Mouse (Mus musculus) midbrain, embryonic 10.5 days (tissue): ENCODE data around the gene Defb22. TPM values are rescaled to one million over a fixed set of nuclear protein-coding genes. Genes with fewer than 3 reads are reported as not detected.

Source experiments
- DNase-seq: peaks from one replicate; pipeline ENCODE4 v3.0.0-alpha.2; 2017; ENCODE audit warnings: low spot score
- H3K27ac ChIP-seq: fragments of 300-500 bp; sonication (generic); replicated peaks from 2 replicates; pipeline ENCODE4 v1.5.1; 2016; ENCODE audit warnings: mild to moderate bottlenecking
- H3K27me3 ChIP-seq: fragments of 300-500 bp; sonication (generic); 2 replicates; pipeline ENCODE4 v1.6.1; 2016; ENCODE audit warnings: low read depth, mild to moderate bottlenecking; ENCODE audit not compliant: poor library complexity, severe bottlenecking
- H3K36me3 ChIP-seq: fragments of 300-500 bp; sonication (generic); 2 replicates; pipeline ENCODE4 v1.6.1; 2016; ENCODE audit warnings: mild to moderate bottlenecking, moderate library complexity
- H3K4me1 ChIP-seq: fragments of 300-500 bp; sonication (generic); 2 replicates; pipeline ENCODE4 v1.6.1; 2016
- H3K4me3 ChIP-seq: fragments of 300-500 bp; sonication (generic); 2 replicates; pipeline ENCODE4 v1.5.1; 2016; ENCODE audit warnings: mild to moderate bottlenecking, moderate library complexity
- H3K9me3 ChIP-seq: fragments of 300-500 bp; sonication (generic); replicated peaks from 2 replicates; pipeline ENCODE4 v1.6.1; 2016; ENCODE audit warnings: mild to moderate bottlenecking
- WGBS: fragments of 180-500 bp; shearing (Covaris S2); methylation state at CpG from one replicate; pipeline ENCODE4 v1.1.7; 2016; 5-methylcytosine and 5-hydroxymethylcytosine counted together
- polyA plus RNA-seq: library from polyadenylated mRNA; unstranded; fragments of >200 nt; fragmentation: Nextera tagmentation; extraction: Ambion mirVana; gene quantifications from 2 replicates; pipeline ENCODE4 v1.2.1, GENCODE M21; 2016

Defb22 gene
- polyA plus RNA-seq, 1 experiment from 2014 or later, result not detected

DNA sequence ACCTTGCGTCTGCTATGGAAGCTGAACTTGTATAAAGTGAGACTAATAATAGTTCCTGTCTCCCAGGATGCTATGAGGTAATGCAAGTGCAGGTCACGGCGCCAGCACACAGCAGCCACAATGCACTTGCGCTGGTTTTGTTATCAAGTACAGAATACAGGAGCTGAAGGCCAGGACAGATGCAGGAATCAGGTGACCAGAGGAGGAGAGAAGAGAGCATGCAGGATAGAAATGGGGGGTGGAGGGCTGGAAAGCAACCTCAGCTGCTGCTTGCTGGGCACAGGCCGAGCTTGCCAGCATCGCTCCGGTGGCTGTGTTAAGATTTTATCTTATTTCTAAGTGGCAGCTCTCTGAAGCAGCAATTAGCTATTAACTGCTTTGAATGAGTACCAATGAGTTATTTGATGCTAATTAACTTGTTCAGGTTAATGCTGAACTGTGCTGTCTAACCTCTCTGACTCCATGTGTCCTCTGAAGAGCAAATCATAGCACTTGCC is 53.5 kb downstream of the Defb22 start:
- Histone ChIP-seq H3K36me3 (no peaks in the 10 kb centered on the region), H3K4me1 (peaks cover 15% of the 10 kb centered on the region), H3K27me3 (peaks cover 8% of the 10 kb centered on the region; the same call in 1 of the 2 replicates), H3K4me3 (no peak overlapping the region), H3K27ac (no peak overlapping the region), H3K9me3 (no peaks in the 10 kb centered on the region)
- 83% methylated on average over 7 of the region's 7 CpGs for WGBS
- no peak for DNase-seq

Other genes with a start within 250 kb of the Defb22 start
- gene Tbc1d20, start 196.3 kb downstream of the Defb22 start, polyA plus RNA-seq, result 29.2 and 30.3 TPM in 2 replicates
- gene Rbck1, start 157.5 kb downstream of the Defb22 start, polyA plus RNA-seq, result 92.2 and 101 TPM in 2 replicates
- gene Trib3, start 146.1 kb downstream of the Defb22 start, polyA plus RNA-seq, result 2.2 and 2.8 TPM in 2 replicates
- 1.3 and 3.7 TPM in 2 replicates for gene Nrsn2, start 113.5 kb downstream of the Defb22 start, polyA plus RNA-seq
- gene Sox12, start 92.1 kb downstream of the Defb22 start, polyA plus RNA-seq, result 8.6 and 9.2 TPM in 2 replicates
- 47.7 and 49.8 TPM in 2 replicates for gene Zcchc3, start 75.1 kb downstream of the Defb22 start, polyA plus RNA-seq
- gene 6820408C15Rik, start 74.6 kb downstream of the Defb22 start, polyA plus RNA-seq, result 0.99 and 1.2 TPM in 2 replicates
- gene Defb23, start 25.5 kb downstream of the Defb22 start, polyA plus RNA-seq, result not detected in 2 replicates
- not detected in 2 replicates for gene Defb20, start 13.1 kb downstream of the Defb22 start, polyA plus RNA-seq
- gene Defb26, start 21.6 kb upstream of the Defb22 start, polyA plus RNA-seq, result not detected in 2 replicates
- not detected in 2 replicates for gene Defb28, start 28.1 kb upstream of the Defb22 start, polyA plus RNA-seq
- not detected in 2 replicates for gene Defb29, start 50.0 kb upstream of the Defb22 start, polyA plus RNA-seq
- gene Gm17416, start 79.2 kb upstream of the Defb22 start, polyA plus RNA-seq, result not detected in 2 replicates
- gene Defb21, start 82.6 kb upstream of the Defb22 start, polyA plus RNA-seq, result not detected in 2 replicates
- gene Defb19, start 90.2 kb upstream of the Defb22 start, polyA plus RNA-seq, result not detected in 2 replicates
- not detected in 2 replicates for gene Defb45, start 109.3 kb upstream of the Defb22 start, polyA plus RNA-seq
- gene Defb36, start 114.2 kb upstream of the Defb22 start, polyA plus RNA-seq, result not detected in 2 replicates
- not detected in 2 replicates for gene Defb25, start 132.9 kb upstream of the Defb22 start, polyA plus RNA-seq
- 0.26 and 0.33 TPM in 2 replicates for gene Rem1, start 136.8 kb upstream of the Defb22 start, polyA plus RNA-seq
- 99.2 and 117 TPM in 2 replicates for gene H13, start 179.3 kb upstream of the Defb22 start, polyA plus RNA-seq
- gene Mcts2, start 196.9 kb upstream of the Defb22 start, polyA plus RNA-seq, result 42.9 and 45.3 TPM in 2 replicates
- 70.2 and 86.2 TPM in 2 replicates for gene Id1, start 246.1 kb upstream of the Defb22 start, polyA plus RNA-seq